Mouse (Mus musculus): ENCODE measurements around the gene Faim2. TPM values are rescaled to one million over a fixed set of nuclear protein-coding genes. Genes with fewer than 3 reads are reported as not detected.

Gene Faim2
- polyA plus RNA-seq, 1 experiment from 2014 or later: 0.81 TPM

DNA sequence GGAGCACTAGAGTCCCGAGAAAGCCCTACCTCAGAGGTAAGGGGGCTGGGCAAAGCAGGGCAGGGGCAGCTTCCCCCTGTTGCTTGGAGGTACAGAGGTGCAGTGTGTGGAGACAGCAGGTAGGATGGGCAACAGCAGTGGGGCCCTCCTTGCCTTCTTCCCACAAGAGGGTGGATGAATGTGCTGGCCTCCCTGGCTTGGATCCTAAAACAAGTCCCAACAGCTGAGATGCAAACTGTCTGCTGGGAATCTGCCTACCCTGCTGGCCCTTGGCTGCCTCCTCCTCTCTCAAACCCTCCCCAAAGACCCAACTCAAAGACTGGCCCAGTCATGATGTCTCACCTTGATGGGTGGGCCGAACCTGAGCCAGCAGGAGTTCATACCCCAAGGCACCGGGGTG lies 72.5 kb downstream of the Faim2 start:
- H3K4me2 ChIP-seq (replicated peaks; ENCODE audit: low read depth): no peak overlapping the region
- 80% methylated on average over 3 of the region's 3 CpGs for WGBS

DNA sequence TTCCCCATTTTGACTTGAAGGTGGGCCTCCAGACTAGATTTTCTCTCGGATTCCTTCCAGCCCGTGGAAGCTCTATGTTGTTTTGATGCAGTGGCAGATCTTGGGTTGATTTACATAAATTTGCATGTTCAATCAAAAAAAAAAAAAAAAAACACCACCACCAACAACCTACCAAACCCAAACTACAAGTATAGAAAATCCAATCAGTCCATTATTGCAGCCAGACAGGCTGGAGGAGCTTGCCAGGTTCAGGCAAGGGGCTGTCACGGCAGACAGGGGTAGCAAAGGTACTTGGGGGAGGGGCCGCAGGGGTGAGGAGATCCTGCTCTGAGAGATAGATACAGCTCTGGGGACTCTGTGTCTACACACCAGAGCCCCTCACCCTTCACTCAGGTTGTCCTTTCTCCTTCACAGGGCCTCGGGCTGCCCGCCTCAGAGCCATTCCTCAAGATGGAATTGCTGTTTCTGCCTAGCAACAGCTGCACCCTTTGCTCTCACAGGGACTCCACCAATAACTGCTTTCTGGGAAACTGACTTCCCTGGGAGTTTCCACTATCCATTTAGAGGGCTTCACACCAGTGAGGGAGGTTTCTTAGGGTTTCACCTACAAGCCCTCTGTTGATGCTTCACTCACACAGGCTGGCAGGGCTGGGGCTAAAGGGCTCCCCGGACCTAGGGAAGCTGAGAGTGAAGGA lies 73.2 kb downstream of the Faim2 start:
- DNase-seq (ENCODE audit: low spot score) (no peak), ATAC-seq (ENCODE audit: low FRiP score, low TSS enrichment) (no peak)
- TF ChIP-seq EP300 (optimal IDR thresholded peaks at IDR 0.05) (no peak), CTCF (IDR thresholded peaks at IDR 0.05; ENCODE audit: low read depth) (no peak)
- no peaks in the 10 kb centered on the region for H3K9me3 ChIP-seq (ENCODE audit: control insufficient read depth, low read length)
- no peak overlapping the region; the same call in 1 of the 2 replicates for H3K9ac ChIP-seq (ENCODE audit: low read length)
- no peak overlapping the region for H3K4me3 ChIP-seq (ENCODE audit: low read depth, low read length)
- no peak overlapping the region for H3K4me2 ChIP-seq (replicated peaks; ENCODE audit: low read depth)
- no peaks in the 10 kb centered on the region for H3K27me3 ChIP-seq (ENCODE audit: control insufficient read depth, insufficient read depth, low read length)
- H3K27ac ChIP-seq (replicated peaks): no peak overlapping the region
- H3K36me3 ChIP-seq (ENCODE audit: control insufficient read depth, insufficient read depth, low read length): no peaks in the 10 kb centered on the region
- WGBS: 86% methylated on average over 7 of the region's 7 CpGs
- no peaks in the 10 kb centered on the region; the same call in 1 of the 2 replicates for H3K4me1 ChIP-seq (replicated peaks; ENCODE audit: control insufficient read depth, insufficient read depth)

More for the DNA sequence above, 72.5 kb downstream of the Faim2 start:
- H3K27me3 ChIP-seq (ENCODE audit: control insufficient read depth, insufficient read depth, low read length): no peaks in the 10 kb centered on the region
- H3K9ac ChIP-seq (ENCODE audit: low read length): peak overlapping the region; percentile 18; the same call in 1 of the 2 replicates
- no peak for ATAC-seq (ENCODE audit: low FRiP score, low TSS enrichment)
- no peaks in the 10 kb centered on the region for H3K9me3 ChIP-seq (ENCODE audit: control insufficient read depth, low read length)
- H3K27ac ChIP-seq (replicated peaks): no peak overlapping the region
- no peak overlapping the region for H3K4me3 ChIP-seq (ENCODE audit: low read depth, low read length)
- DNase-seq (ENCODE audit: low spot score): no peak
- no peaks in the 10 kb centered on the region for H3K36me3 ChIP-seq (ENCODE audit: control insufficient read depth, insufficient read depth, low read length)
- H3K4me1 ChIP-seq (replicated peaks; ENCODE audit: control insufficient read depth, insufficient read depth): no peaks in the 10 kb centered on the region
- TF ChIP-seq CTCF (IDR thresholded peaks at IDR 0.05; ENCODE audit: low read depth) (no peak), EP300 (optimal IDR thresholded peaks at IDR 0.05) (no peak)

DNA sequence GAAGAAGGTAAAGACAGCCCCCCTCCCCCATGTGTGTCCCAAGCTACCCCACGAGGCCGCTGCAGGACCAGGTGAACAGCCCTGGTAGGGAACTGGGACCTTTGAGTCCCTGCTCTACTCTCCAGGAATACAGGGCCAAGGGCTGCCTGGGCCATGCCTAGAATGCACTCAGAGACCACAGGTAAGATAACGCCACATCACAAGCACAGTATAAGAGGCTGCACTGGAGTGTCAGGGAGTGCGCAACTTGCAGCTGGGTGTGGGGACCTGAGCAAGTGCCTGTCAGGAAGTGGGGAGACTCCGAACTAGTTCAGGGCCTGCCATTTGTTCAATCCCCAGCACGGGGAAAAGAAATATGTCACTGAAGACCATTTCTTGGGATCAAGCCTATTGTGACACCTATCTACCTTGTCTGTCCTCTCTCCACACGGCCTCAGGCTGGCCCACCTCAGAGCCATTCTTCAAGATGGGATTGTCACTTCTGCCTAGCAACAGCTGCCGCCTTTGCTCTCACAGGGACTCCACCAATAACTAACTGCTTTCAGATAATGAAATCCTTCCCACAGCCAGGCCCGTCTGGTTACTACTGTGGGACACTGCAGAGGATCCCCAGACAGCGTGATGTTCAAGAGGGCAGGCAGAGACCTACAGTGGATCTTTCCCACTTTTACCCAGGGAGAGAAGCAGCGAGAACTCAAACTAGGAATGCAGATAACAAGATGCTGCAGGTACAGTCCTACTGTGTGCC lies 74.6 kb downstream of the Faim2 start:
- Histone ChIP-seq H3K27me3 (ENCODE audit: control insufficient read depth, insufficient read depth, low read length) (no peaks in the 10 kb centered on the region), H3K4me1 (replicated peaks; ENCODE audit: control insufficient read depth, insufficient read depth) (no peaks in the 10 kb centered on the region; the same call in 1 of the 2 replicates), H3K4me2 (replicated peaks; ENCODE audit: low read depth) (no peak overlapping the region), H3K36me3 (ENCODE audit: control insufficient read depth, insufficient read depth, low read length) (no peaks in the 10 kb centered on the region), H3K27ac (replicated peaks) (no peak overlapping the region), H3K9me3 (ENCODE audit: control insufficient read depth, low read length) (no peaks in the 10 kb centered on the region), H3K9ac (ENCODE audit: low read length) (no peak overlapping the region), H3K4me3 (ENCODE audit: low read depth, low read length) (no peak overlapping the region)
- no peak for DNase-seq (ENCODE audit: low spot score)
- TF ChIP-seq CTCF (IDR thresholded peaks at IDR 0.05; ENCODE audit: low read depth): no peak
- TF ChIP-seq EP300 (optimal IDR thresholded peaks at IDR 0.05): no peak
- WGBS: 76% methylated on average over 11 of the region's 11 CpGs
- ATAC-seq (ENCODE audit: low FRiP score, low TSS enrichment): no peak

DNA sequence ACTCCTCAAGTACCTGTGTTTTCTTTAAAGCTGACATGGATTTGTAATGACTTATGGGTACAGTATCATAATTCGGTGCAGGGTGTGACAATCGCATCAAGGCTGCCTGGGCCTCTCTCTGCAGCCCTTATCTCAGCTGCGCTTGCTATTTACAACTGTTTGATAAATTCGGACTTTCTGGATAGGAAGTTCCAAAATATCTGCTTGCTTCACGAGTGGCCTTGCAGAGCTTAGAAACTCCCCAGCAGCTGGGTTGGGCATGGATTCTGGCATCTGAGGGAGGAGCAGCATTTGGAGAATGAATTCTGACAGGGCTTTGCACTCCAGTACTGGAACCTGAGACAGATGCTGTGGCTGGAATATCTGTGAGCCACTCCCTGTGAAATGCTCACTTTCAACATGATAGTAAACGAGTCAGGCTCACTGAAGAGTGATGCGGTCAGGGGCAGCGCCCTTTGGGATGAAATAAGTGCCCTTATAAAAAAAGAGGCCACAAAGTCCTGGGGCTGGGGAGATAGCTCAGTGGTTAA lies 78.1 kb downstream of the Faim2 start:
- H3K4me2 ChIP-seq (replicated peaks; ENCODE audit: low read depth): no peak overlapping the region
- no peaks in the 10 kb centered on the region for H3K36me3 ChIP-seq (ENCODE audit: control insufficient read depth, insufficient read depth, low read length)
- no peak overlapping the region for H3K27ac ChIP-seq (replicated peaks)
- H3K4me1 ChIP-seq (replicated peaks; ENCODE audit: control insufficient read depth, insufficient read depth): no peaks in the 10 kb centered on the region; the same call in 1 of the 2 replicates
- H3K9ac ChIP-seq (ENCODE audit: low read length): no peak overlapping the region
- DNase-seq (ENCODE audit: low spot score) (no peak), ATAC-seq (ENCODE audit: low FRiP score, low TSS enrichment) (peak; percentile 25; the same call in 1 of the 2 replicates)
- no peaks in the 10 kb centered on the region for H3K27me3 ChIP-seq (ENCODE audit: control insufficient read depth, insufficient read depth, low read length)
- no peak overlapping the region for H3K4me3 ChIP-seq (ENCODE audit: low read depth, low read length)
- no peaks in the 10 kb centered on the region for H3K9me3 ChIP-seq (ENCODE audit: control insufficient read depth, low read length)
- TF ChIP-seq CTCF (IDR thresholded peaks at IDR 0.05; ENCODE audit: low read depth) (no peak), EP300 (optimal IDR thresholded peaks at IDR 0.05) (no peak)
- 60% methylated on average over 8 of the region's 8 CpGs for WGBS

DNA sequence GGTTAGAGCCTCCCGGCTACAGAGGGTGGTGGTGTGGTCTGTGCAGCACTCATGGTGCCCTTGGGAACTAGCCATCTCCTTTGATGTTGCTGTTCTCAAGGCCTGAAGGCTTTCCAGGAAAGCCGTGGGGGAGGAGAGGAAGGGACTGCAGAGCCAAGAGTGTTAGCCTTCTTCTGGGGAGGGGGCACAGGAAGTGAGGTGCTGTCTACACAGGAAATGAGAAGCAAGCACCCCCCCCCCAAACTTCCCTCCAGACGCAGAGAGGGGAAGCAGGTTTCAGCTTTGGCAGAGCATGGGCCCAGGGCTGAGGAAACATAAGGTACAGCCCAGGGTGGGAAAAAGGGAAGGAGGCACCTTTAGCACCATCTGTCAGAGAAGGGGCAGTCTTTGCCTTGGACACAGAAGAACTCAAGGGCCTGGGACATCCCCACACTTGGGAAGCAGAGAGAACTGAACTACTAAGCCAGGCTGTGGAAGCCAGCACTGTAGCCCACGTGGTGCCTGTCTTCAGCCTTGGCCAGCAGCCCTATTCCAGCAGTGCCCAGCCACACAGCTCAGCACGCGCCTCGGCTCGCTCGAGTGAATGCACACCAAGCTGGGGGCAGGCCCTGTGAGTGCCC lies 78.7 kb downstream of the Faim2 start:
- 0 out of 2 replicates have a peak overlapping the region, but pooled peaks have one; percentile 9 for H3K27ac ChIP-seq (replicated peaks)
- no peak overlapping the region for H3K9ac ChIP-seq (ENCODE audit: low read length)
- H3K4me1 ChIP-seq (replicated peaks; ENCODE audit: control insufficient read depth, insufficient read depth): no peaks in the 10 kb centered on the region; the same call in 1 of the 2 replicates
- TF ChIP-seq EP300 (optimal IDR thresholded peaks at IDR 0.05): no peak
- TF ChIP-seq CTCF (IDR thresholded peaks at IDR 0.05; ENCODE audit: low read depth): no peak
- H3K9me3 ChIP-seq (ENCODE audit: control insufficient read depth, low read length): no peaks in the 10 kb centered on the region
- 47% methylated on average over 9 of the region's 9 CpGs for WGBS
- no peak overlapping the region for H3K4me2 ChIP-seq (replicated peaks; ENCODE audit: low read depth)
- ATAC-seq (ENCODE audit: low FRiP score, low TSS enrichment): peak; percentile 60
- no peaks in the 10 kb centered on the region for H3K36me3 ChIP-seq (ENCODE audit: control insufficient read depth, insufficient read depth, low read length)
- no peak for DNase-seq (ENCODE audit: low spot score)
- no peak overlapping the region for H3K4me3 ChIP-seq (ENCODE audit: low read depth, low read length)
- no peaks in the 10 kb centered on the region for H3K27me3 ChIP-seq (ENCODE audit: control insufficient read depth, insufficient read depth, low read length)

Other genes starting within 250 kb of the Faim2 start
- gene Prpf40b, start 233.1 kb downstream of the Faim2 start, polyA plus RNA-seq (2015; fragmentation: Nextera tagmentation; extraction: Ambion mirVana): 16.1 and 18.3 TPM in 2 replicates
- gene Fam186b, start 232.3 kb downstream of the Faim2 start, polyA plus RNA-seq (2015; fragmentation: Nextera tagmentation; extraction: Ambion mirVana): 0.28 TPM in 1 of 2 replicates, not detected in the other
- 8.0 and 8.6 TPM in 2 replicates for gene Fmnl3, start 157.7 kb downstream of the Faim2 start, polyA plus RNA-seq (2015; fragmentation: Nextera tagmentation; extraction: Ambion mirVana)
- 469 and 479 TPM in 2 replicates for gene Tmbim6, start 135.3 kb downstream of the Faim2 start, polyA plus RNA-seq (2015; fragmentation: Nextera tagmentation; extraction: Ambion mirVana)
- gene Nckap5l, start 70.4 kb downstream of the Faim2 start, polyA plus RNA-seq (2015; fragmentation: Nextera tagmentation; extraction: Ambion mirVana): 2.1 and 2.4 TPM in 2 replicates
- 9.3 and 10.4 TPM in 2 replicates for gene Bcdin3d, start 53.4 kb downstream of the Faim2 start, polyA plus RNA-seq (2015; fragmentation: Nextera tagmentation; extraction: Ambion mirVana)
- not detected in 2 replicates for gene Aqp2, start 50.9 kb upstream of the Faim2 start, polyA plus RNA-seq (2015; fragmentation: Nextera tagmentation; extraction: Ambion mirVana)
- gene Aqp5, start 62.6 kb upstream of the Faim2 start, polyA plus RNA-seq (2015; fragmentation: Nextera tagmentation; extraction: Ambion mirVana): 0.72 and 1.9 TPM in 2 replicates
- gene Aqp6, start 73.2 kb upstream of the Faim2 start, polyA plus RNA-seq (2015; fragmentation: Nextera tagmentation; extraction: Ambion mirVana): not detected in 2 replicates
- gene Racgap1, start 123.5 kb upstream of the Faim2 start, polyA plus RNA-seq (2015; fragmentation: Nextera tagmentation; extraction: Ambion mirVana): 29.8 and 35.9 TPM in 2 replicates
- gene Asic1, start 142.2 kb upstream of the Faim2 start, polyA plus RNA-seq (2015; fragmentation: Nextera tagmentation; extraction: Ambion mirVana): 1.0 and 1.2 TPM in 2 replicates
- gene Smarcd1, start 174.0 kb upstream of the Faim2 start, polyA plus RNA-seq (2015; fragmentation: Nextera tagmentation; extraction: Ambion mirVana): 10.9 and 11.6 TPM in 2 replicates
- 1.0 and 2.5 TPM in 2 replicates for gene Gm17349, start 177.3 kb upstream of the Faim2 start, polyA plus RNA-seq (2015; fragmentation: Nextera tagmentation; extraction: Ambion mirVana)
- gene Gpd1, start 189.3 kb upstream of the Faim2 start, polyA plus RNA-seq (2015; fragmentation: Nextera tagmentation; extraction: Ambion mirVana): 6.8 and 7.9 TPM in 2 replicates
- gene Cox14, start 197.5 kb upstream of the Faim2 start, polyA plus RNA-seq (2015; fragmentation: Nextera tagmentation; extraction: Ambion mirVana): 199 and 206 TPM in 2 replicates
- gene Cers5, start 244.7 kb upstream of the Faim2 start, polyA plus RNA-seq (2015; fragmentation: Nextera tagmentation; extraction: Ambion mirVana): 32.2 and 33.6 TPM in 2 replicates